Mouse (Mus musculus): ENCODE measurements around the gene Pgbd1.

DNA sequence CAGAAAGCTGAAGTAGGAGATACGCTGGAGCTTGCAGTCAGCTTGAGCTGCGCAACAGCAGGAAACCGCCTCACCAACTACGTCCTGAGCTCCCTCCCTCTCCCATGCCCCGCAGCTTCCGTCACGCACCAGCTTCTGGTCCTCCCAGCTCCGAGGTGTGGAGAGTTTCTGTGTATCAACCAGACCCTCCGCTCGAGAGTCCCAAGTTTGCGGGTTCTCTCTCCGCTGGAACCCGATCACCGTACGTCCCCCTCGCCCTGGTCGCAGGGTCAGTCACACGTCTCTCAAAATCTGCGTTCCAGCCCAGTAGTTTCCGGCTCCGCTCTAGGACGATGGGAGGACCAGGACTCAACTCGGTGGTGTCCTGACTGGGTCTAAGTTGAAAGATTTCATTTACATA, 12.6 kb upstream of the Pgbd1 start, which contains the start of gene Zscan26:
- no peak for TF ChIP-seq CTCF (IDR thresholded peaks at IDR 0.05; ENCODE audit: extremely low read depth, insufficient read depth, insufficient read length, insufficient replicate concordance)
- peak; percentile 27; the same call in 1 of the 2 replicates for TF ChIP-seq POLR2A (IDR thresholded peaks at IDR 0.05; ENCODE audit: low read depth, low read length)
